Mouse (Mus musculus) hindbrain, embryonic 10.5 days (tissue): ENCODE measurements around the gene Pgk1. TPM values are rescaled to one million over a fixed set of nuclear protein-coding genes. Genes with fewer than 3 reads are reported as not detected.

Experiments used
- DNase-seq: peaks from one replicate; pipeline ENCODE4 v3.0.0-alpha.2; 2017; ENCODE audit warnings: low spot score
- H3K27ac ChIP-seq: fragments of 300-500 bp; sonication (generic); 2 replicates; pipeline ENCODE4 v1.5.1; 2016; ENCODE audit warnings: mild to moderate bottlenecking, moderate library complexity
- H3K27me3 ChIP-seq: fragments of 300-500 bp; sonication (generic); 2 replicates; pipeline ENCODE4 v1.6.1; 2016; ENCODE audit warnings: mild to moderate bottlenecking; ENCODE audit not compliant: poor library complexity, insufficient read depth, severe bottlenecking
- H3K36me3 ChIP-seq: fragments of 300-500 bp; sonication (generic); 2 replicates; pipeline ENCODE4 v1.6.1; 2016; ENCODE audit warnings: mild to moderate bottlenecking, moderate library complexity
- H3K4me1 ChIP-seq: fragments of 300-500 bp; sonication (generic); replicated peaks from 2 replicates; pipeline ENCODE4 v1.6.1; 2016; ENCODE audit warnings: mild to moderate bottlenecking
- H3K4me3 ChIP-seq: fragments of 300-500 bp; sonication (generic); 2 replicates; pipeline ENCODE4 v1.5.1; 2016; ENCODE audit warnings: mild to moderate bottlenecking, moderate library complexity
- H3K9me3 ChIP-seq: fragments of 300-500 bp; sonication (generic); 2 replicates; pipeline ENCODE4 v1.6.1; 2016; ENCODE audit warnings: mild to moderate bottlenecking, moderate library complexity
- WGBS: fragments of 180-500 bp; shearing (Covaris S2); methylation state at CpG from one replicate; pipeline ENCODE4 v1.1.7; 2016; 5-methylcytosine and 5-hydroxymethylcytosine counted together
- polyA plus RNA-seq: library from polyadenylated mRNA; unstranded; fragments of >200 nt; fragmentation: Nextera tagmentation; extraction: Ambion mirVana; gene quantifications from 2 replicates; pipeline ENCODE4 v1.2.1, GENCODE M21; 2016

Gene Pgk1
- 461 and 603 TPM in 2 replicates for polyA plus RNA-seq

DNA sequence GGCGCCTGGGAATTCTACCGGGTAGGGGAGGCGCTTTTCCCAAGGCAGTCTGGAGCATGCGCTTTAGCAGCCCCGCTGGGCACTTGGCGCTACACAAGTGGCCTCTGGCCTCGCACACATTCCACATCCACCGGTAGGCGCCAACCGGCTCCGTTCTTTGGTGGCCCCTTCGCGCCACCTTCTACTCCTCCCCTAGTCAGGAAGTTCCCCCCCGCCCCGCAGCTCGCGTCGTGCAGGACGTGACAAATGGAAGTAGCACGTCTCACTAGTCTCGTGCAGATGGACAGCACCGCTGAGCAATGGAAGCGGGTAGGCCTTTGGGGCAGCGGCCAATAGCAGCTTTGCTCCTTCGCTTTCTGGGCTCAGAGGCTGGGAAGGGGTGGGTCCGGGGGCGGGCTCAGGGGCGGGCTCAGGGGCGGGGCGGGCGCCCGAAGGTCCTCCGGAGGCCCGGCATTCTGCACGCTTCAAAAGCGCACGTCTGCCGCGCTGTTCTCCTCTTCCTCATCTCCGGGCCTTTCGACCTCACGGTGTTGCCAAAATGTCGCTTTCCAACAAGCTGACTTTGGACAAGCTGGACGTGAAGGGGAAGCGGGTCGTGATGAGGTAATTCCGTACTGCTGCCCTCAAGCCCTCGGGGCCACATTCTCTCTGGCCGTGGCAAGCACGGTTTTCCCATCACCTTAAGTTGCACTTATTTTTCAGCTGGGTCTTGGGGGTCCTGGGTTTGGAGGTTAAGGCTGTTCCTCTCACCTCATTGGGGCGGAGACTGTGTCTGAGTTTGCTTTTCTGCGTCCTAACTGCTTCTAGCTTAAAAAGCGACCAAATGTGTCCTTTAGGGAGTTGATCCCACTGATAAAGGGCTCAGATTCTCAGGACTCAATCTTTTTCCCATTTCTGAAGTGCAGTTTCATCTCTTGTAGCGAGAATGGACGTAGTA, at the start of gene Pgk1:
Gene Pgk1 (plus strand): TSS at position 388 of the 937 bp plus-strand sequence.
- Histone ChIP-seq H3K27ac (peak within 1 kb of the TSS; percentile 90), H3K36me3 (peaks cover 12% of the 10 kb centered on the region), H3K4me3 (peak within 1 kb of the TSS; percentile 64), H3K4me1 (peaks cover 39% of the 10 kb centered on the region), H3K9me3 (no peaks in the 10 kb centered on the region), H3K27me3 (peaks cover under 1% of the 10 kb centered on the region)
- WGBS: 11% methylated on average over 54 of the region's 55 CpGs
- peak; percentile 94 for DNase-seq

DNA sequence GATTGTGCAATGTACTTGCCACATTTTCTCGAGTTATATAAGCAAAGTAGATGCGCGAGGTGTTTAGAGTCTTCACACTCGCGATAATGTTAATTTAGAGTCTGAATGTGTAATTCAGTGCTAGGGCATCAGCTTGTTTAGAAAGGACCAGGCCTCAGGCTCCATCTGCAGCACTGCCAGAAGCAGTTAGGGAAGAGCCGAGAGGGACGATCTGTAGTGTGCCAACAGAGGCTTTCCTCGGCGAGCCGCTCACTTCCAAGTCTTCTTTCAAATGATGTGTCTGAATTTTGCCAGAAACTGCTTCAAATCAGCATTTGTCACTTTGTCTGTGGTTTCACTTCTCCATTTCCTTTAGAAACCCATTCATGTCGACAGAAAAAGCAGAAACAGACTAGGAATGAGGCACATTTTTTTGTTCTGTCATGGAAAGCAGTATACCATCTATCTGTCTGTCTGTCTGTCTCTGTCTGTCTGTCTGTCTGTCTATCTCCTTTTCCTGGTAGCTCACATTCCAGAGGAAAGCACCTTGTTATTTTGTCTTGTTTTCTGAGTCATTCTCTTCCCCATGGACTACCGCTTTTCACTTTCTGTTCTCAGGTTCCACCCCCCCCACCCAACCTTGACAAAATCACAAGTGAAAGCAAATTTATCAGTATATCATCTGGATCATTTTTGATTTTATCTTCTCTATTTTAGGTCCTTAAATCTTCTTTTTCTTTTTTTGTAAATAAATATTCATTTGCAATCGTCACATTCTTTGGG, 47.4 kb upstream of the Pgk1 start:
- WGBS: 87% methylated on average over 13 of the region's 13 CpGs
- Histone ChIP-seq H3K4me3 (no peak overlapping the region), H3K27me3 (peaks cover 4% of the 10 kb centered on the region; the same call in 1 of the 2 replicates), H3K36me3 (no peaks in the 10 kb centered on the region), H3K4me1 (no peaks in the 10 kb centered on the region), H3K27ac (no peak overlapping the region), H3K9me3 (no peaks in the 10 kb centered on the region)
- no peak for DNase-seq

DNA sequence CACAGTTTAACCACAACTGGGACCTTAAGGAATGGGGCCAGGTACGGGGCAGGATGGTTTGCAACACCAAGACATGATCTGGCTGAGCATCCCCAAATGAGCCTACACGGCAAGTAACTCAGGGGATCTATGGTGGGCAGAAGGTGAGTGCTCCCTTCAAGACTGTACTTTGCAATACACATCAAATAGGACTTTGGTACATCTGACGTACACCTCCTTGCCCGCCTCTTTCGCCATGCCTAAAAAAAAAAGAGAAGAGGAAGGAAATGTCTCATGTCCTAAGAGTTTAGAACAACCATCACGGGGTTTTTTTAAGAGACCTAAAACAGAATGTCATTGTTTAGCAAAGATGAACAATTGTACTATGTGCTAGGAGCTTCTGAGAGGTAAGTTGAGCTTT, 44.0 kb upstream of the Pgk1 start, which contains the start of gene Tlr13:
Gene Tlr13 (plus strand): TSS at position 269 of the 400 bp plus-strand sequence.
- 88% methylated on average over 6 of the region's 6 CpGs for WGBS
- Histone ChIP-seq H3K4me1 (no peaks in the 10 kb centered on the region), H3K36me3 (no peaks in the 10 kb centered on the region), H3K9me3 (no peaks in the 10 kb centered on the region), H3K4me3 (no peak within 1 kb of the TSS), H3K27me3 (no peaks in the 10 kb centered on the region), H3K27ac (no peak within 1 kb of the TSS)
- no peak for DNase-seq

DNA sequence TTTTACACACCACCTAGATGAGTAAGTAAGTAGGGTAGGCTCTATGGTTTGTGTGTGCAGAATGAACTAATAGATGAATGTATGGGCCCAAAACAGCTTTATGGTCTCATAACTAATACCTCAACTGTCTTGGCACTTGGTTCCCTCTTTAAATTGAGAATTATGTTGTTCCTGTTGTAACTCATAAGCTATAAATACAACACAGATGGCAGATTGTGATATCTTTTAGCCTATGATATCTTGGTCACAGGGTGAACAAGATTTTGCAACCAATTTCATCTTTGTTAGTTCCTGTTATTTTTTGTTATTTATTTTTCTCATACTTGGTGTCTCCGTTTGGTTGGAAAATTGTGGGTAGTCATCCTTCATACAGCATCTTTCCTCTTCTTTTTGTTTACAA, 38.7 kb upstream of the Pgk1 start:
- H3K9me3 ChIP-seq: no peaks in the 10 kb centered on the region
- WGBS: 81% methylated on average over 1 of the region's 1 CpGs
- no peaks in the 10 kb centered on the region for H3K36me3 ChIP-seq
- DNase-seq: no peak
- H3K4me3 ChIP-seq: no peak overlapping the region
- H3K27ac ChIP-seq: no peak overlapping the region
- H3K4me1 ChIP-seq: no peaks in the 10 kb centered on the region
- peaks cover 12% of the 10 kb centered on the region; the same call in 1 of the 2 replicates for H3K27me3 ChIP-seq

DNA sequence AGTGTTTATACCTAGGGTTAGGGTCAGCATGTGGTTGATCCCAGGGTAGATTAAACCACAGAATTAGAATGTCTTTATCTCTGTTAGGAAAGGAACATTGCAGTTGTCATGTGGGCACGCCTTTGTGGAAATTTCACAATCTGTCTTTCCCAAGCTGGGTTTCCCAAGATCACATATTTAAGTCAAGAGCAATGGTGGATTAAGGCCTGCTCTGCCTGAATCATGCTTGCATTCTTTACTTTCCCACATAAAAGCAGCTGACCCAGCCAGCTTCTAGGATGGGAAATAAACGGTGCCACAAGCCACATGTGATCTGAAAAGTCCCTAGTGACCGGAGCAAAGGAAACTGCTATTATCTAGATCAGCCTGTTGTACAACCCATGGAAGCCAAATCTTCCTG, 37.4 kb upstream of the Pgk1 start:
- Histone ChIP-seq H3K9me3 (no peaks in the 10 kb centered on the region), H3K36me3 (no peaks in the 10 kb centered on the region), H3K4me3 (no peak overlapping the region), H3K27ac (no peak overlapping the region), H3K4me1 (no peaks in the 10 kb centered on the region), H3K27me3 (peaks cover 12% of the 10 kb centered on the region; the same call in 1 of the 2 replicates)
- no peak for DNase-seq
- 83% methylated on average over 3 of the region's 3 CpGs for WGBS

DNA sequence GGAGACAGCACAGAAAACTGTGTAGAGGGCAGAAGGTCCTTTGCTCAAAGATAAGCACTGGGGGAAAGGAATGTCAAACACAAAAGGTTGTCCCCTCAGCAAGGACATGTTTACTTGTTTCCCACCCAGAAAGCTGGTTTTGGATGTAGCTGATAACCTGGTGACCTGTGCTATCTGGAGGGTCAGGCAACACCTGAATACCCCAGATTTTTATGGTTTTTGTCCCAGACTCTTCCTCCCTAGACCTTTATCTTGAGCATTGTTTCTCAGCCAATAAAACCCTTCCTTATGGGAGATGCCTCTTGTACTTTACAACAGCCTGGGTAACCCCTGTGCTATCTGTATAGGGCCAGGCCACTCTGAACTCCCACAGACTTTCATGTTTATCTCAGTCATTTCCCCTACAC, 32.7 kb upstream of the Pgk1 start:
- Histone ChIP-seq H3K9me3 (no peaks in the 10 kb centered on the region), H3K27me3 (peaks cover 18% of the 10 kb centered on the region; the same call in 1 of the 2 replicates)
- no peak for DNase-seq

DNA sequence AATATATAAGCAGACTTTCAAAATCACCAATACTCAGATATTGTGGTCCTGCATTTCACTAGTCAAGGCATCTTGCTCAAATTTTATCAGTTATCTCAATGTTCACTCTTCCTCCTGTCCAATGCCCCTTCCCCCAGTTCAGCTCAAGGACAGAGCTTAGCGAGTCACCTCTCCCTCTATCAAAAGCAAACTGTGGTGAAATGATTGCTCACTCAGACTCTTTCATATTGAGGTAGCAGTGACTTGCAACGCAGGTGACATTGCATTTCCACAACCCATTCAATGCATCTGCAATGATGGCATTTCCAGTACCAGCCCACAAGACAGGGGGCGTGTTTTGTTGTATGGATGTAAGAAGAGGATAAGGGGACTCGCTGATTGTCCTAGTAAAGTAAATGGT, 31.0 kb upstream of the Pgk1 start:
- Histone ChIP-seq H3K36me3 (no peaks in the 10 kb centered on the region), H3K4me1 (no peaks in the 10 kb centered on the region), H3K27ac (no peak overlapping the region), H3K27me3 (peaks cover 18% of the 10 kb centered on the region; the same call in 1 of the 2 replicates), H3K4me3 (no peak overlapping the region), H3K9me3 (no peaks in the 10 kb centered on the region)
- DNase-seq: no peak
- WGBS: 78% methylated on average over 4 of the region's 4 CpGs

More for the DNA sequence above, 32.7 kb upstream of the Pgk1 start:
- Histone ChIP-seq H3K27ac (no peak overlapping the region), H3K36me3 (no peaks in the 10 kb centered on the region), H3K4me3 (no peak overlapping the region), H3K4me1 (no peaks in the 10 kb centered on the region)

DNA sequence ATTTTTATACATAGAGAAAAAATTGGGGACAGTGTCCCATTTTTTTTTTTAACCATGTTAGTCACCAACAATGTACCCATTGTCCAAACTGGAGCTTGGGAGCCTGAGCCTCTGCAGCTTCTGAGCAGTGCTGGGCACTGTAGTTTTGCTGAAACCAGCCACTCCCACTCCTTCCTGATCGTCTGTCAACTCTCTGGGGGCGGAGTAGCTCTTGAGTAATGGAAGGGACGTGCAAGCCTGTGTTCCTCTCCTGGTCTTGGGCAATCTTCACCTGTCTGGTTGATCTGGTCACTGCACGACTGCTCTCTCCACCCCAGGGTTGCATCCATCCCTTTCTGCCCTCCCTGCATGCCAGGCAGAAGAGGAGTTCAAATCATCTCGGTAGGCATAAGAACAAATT, 22.9 kb upstream of the Pgk1 start:
- Histone ChIP-seq H3K36me3 (no peaks in the 10 kb centered on the region), H3K9me3 (no peaks in the 10 kb centered on the region), H3K4me3 (no peak overlapping the region), H3K27ac (no peak overlapping the region), H3K4me1 (no peaks in the 10 kb centered on the region), H3K27me3 (no peaks in the 10 kb centered on the region)
- 58% methylated on average over 5 of the region's 5 CpGs for WGBS
- DNase-seq: no peak

DNA sequence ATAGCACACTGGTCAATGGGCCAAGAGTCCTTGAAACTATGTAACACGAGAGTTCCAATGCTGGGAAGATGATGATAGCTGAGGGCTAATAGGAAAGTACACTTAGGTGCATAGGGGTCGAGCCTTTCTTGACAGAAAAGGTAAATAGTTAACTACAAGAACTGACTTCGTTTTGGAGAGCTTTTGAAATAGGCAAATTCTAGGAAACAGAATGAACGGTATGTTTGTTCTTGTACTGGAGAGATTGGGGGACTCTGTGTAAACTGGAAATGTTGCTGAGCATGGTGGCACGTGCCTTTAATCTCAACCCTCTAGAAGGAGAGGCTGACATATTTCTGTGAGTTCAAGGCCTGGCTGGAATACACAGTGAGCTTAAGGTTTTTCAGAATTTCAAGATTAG, 22.3 kb upstream of the Pgk1 start:
- no peaks in the 10 kb centered on the region for H3K9me3 ChIP-seq
- DNase-seq: no peak
- no peak overlapping the region for H3K4me3 ChIP-seq
- no peaks in the 10 kb centered on the region for H3K4me1 ChIP-seq
- H3K36me3 ChIP-seq: no peaks in the 10 kb centered on the region
- 83% methylated on average over 5 of the region's 5 CpGs for WGBS
- no peaks in the 10 kb centered on the region for H3K27me3 ChIP-seq
- no peak overlapping the region for H3K27ac ChIP-seq

DNA sequence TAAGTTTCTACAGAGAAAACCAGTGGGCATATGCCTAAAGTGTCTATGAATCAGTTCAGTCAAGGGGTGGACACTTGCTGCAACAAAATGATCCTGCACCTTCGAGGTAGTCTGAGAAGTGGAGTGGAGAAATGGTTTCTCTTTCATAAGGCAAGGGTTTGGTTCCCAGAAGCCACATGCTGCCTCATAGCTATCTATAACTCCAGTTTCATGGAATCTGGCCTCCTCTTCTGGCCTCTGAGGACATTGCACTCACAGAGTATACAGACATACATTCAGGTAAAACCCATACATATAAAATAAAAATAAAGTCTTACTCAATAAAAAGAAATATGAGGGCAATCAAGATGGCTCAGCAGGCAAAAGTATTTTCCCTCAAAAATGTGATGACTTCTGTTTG, 21.8 kb upstream of the Pgk1 start:
- DNase-seq: no peak
- H3K4me1 ChIP-seq: no peaks in the 10 kb centered on the region
- no peaks in the 10 kb centered on the region for H3K9me3 ChIP-seq
- H3K27ac ChIP-seq: no peak overlapping the region
- 81% methylated on average over 1 of the region's 1 CpGs for WGBS
- H3K36me3 ChIP-seq: no peaks in the 10 kb centered on the region
- H3K27me3 ChIP-seq: no peaks in the 10 kb centered on the region
- no peak overlapping the region for H3K4me3 ChIP-seq

DNA sequence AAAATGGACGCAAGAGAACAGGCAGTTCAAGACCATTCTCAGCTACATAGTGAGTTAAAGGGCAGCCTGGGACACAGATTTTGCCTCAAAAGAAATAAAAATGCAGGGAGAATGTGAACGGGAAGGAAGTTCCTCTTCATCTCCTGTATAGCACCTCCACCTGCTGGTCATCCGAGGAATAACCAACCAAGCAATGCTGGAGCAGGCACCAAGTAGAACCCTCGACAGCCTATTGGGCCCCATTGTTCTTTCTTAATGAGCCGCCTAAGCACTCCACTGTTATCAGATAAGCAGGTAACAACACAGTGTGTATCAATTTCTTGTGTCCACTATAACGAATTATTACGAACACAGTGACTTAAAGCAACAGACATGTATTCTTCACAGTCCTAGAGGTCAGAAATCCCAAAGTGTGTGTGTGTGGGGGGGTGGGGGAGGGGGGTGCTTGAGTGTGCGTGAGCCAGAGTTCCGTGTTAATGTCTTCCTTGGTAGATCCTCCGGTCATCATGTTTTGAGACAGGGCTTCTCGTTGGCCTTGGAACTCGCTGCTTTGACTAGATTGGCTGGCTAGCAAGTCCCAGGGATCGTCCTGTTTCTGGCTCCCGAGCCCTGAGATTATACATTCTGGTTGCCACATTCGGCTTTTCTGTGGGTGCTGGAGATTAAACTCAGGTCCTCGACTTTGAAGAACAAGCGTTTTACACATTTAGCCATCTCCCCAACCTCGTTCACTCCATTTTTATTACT, 15.6 kb upstream of the Pgk1 start:
- Histone ChIP-seq H3K36me3 (no peaks in the 10 kb centered on the region), H3K4me3 (peak overlapping the region; percentile 39), H3K9me3 (no peaks in the 10 kb centered on the region), H3K4me1 (no peaks in the 10 kb centered on the region), H3K27me3 (no peaks in the 10 kb centered on the region), H3K27ac (peak overlapping the region; percentile 50; the same call in 1 of the 2 replicates)
- 29% methylated on average over 18 of the region's 18 CpGs for whole genome bisulfite sequencing
- peak; percentile 73 for DNase-seq

DNA sequence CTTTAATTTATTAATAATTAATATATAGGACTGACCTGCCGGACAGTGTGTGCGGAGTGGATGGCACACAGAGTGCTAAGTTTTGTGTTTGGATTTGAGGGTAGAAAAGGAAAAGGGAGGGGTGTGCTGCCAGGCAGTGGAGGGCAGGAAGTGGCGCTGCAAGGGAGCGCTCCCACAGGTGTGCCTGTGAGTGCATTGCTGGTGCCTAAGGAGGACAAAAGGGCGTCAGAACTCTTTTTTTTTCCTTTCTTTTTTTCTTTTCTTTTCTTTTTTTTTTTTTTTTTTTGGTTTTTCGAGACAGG, 15.1 kb upstream of the Pgk1 start:
- H3K27ac ChIP-seq: no peak overlapping the region
- DNase-seq: no peak
- no peak overlapping the region for H3K4me3 ChIP-seq
- H3K4me1 ChIP-seq: no peaks in the 10 kb centered on the region
- no peaks in the 10 kb centered on the region for H3K9me3 ChIP-seq
- H3K36me3 ChIP-seq: no peaks in the 10 kb centered on the region
- WGBS: 58% methylated on average over 6 of the region's 6 CpGs
- no peaks in the 10 kb centered on the region for H3K27me3 ChIP-seq
